Mouse (Mus musculus) fat pad, adult 2 months (tissue): ENCODE measurements around the gene Klk1b22.
"Not testable (repeated sequence)": the region's sequence is repeated elsewhere in the genome, so short reads cannot be mapped to it uniquely, and the experiment has no call there.

Experiments
- DNase-seq: peaks from one replicate; pipeline ENCODE4 v3.0.0-alpha.2; 2011; ENCODE audit warnings: low read depth, low spot score; ENCODE audit errors: extremely low read depth

Gene Klk1b22

DNA sequence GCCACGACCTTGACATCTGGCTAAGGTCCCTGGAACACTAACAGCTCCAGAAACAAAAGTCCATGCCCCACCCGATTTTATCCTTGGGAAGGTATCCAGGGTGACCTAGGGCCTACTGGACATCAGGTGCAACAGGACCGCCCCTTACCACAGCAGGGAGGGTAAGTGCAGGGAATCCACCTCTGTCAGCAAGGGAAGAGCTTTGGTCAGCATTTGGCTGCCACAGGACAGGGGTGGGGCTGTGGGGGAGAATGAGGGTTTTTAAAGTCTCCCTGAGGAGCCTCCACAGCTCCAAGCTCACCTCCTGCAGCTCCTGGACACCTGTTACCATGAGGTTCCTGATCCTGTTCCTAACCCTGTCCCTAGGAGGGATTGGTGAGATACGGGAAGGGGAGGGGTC lies at the start of gene Klk1b22:
Gene Klk1b22, plus strand, starts transcription at position 301 of the 400 bp plus-strand sequence.
- DNase-seq, result no peak

DNA sequence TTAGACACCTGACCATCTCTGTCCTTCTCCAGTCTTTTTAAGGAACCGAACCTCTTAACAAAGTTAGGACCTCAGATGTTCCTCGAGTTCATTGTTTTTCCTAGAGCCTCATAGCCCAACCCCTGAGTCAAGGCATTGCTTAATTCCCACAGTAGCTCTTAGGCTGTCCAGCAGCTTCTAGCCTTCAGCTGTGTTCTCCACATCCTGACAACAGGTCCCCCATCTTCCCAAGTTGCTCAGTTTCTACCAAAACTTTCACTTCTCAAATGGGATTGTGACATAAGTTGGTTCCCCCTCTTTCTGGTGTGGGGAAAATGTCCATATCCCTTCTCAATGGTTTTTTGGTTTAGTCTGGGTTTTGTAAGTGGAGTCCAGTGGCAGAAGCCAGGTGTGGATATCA lies 40.4 kb upstream of the Klk1b22 start:
- DNase-seq, result no peak

DNA sequence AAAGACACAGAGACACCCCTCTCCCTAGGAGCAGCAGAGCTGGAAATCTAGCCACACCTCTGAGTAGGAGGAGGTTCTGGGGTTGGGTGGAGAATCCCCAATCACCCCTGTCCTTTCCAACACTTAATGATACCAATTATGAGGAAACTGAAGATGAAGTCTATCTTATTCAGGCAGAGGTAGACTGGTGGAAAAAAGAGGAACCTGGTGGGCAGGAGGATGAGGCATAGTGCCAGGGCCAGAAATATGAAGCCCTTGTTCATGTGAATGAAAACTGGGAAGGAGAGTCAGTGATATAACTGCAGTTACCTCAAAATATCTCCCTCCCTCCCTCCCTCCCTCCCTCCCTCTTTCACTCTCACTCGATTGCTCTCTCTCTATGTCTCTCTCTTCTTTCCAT lies 34.8 kb upstream of the Klk1b22 start:
- DNase-seq, result no peak

DNA sequence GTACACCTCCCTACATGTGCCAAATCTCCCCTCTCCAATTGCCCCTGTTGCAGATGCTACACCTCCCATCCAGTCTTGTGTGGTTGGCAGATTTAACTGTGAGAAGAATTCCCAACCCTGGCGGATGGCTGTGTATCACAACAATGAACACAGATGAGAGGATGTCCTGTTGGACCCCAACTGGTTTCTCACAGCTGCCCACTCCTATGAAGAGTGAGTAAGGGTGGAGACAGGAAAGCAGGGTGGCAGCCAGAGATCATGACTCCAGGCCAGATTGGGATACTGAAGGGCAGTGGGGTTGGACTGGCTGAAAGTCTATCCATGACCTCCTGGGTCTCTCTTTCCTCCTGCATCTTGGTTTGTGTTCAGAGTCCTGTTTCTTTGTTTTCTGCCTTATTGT lies 16.4 kb upstream of the Klk1b22 start:
- no peak for DNase-seq

DNA sequence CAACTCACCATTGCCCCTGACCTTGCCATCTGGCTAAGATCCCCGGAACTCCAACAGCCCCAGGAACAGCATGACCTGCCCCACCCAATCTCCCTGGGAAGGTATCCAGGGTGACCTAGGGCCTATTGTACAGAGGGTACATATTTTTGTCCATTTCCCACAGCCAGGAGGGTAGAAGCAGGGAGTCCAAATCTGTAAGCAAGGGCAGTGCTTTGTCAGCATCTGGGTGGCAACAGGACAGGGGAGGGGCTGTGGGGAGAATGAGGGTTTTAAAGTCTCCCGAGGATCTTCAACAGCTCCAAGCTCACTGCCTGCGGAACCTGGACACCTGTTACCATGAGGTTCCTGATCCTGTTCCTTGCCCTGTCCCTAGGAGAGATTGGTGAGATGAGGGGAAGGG lies 10.4 kb upstream of the Klk1b22 start, which contains the start of gene Klk1b21:
Gene Klk1b21, plus strand, starts transcription at position 301 of the 400 bp plus-strand sequence.
- not testable (repeated sequence) for DNase-seq

DNA sequence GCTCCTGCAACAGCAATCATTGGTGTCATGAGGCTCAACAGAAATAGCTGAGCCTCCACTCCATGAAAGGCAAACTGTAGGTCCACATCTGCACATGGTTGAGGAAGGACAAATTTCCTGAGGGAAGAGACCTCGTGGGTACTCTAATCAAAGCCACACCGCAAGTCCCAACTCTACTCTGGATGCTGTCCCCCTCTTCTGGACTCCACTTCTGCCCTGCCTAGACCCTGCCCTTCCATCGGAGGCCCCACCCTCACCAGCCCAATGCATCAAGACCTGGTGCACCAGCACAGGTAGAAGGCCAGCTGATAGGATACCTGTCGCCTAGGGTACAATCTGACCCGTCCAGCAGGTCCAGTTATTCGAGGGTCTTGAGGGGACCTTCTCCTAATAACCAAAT lies 11.0 kb downstream of the Klk1b22 start:
- no peak for DNase-seq

DNA sequence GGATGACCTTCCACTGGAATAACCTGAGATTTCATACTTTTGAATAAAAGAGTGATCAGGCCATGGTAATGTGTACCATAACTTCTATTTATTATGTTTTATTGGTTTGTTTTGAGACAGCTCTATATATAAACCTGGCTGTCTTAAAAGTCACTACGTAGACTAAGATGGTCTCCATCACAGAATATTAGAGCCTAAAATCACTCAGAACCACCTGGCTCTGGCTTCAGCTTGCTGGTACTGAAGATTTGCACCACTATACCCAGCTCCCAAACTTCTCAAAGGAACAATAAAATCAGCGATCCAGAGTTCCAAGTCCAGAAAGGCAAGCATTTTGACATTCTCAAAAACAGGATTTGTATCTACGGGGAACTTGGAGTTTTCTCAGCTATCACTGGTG lies 24.0 kb downstream of the Klk1b22 start, which contains the start of gene Klk1b16:
Gene Klk1b16, plus strand, starts transcription at position 301 of the 400 bp plus-strand sequence.
- DNase-seq, result no peak
